ENCODE assay signal across 16 mouse cellular contexts in genomic region chr16:56122517-56122916, GRCm38 (mm10).
"Had no signal": no experiment of that assay in that cellular context is flagged by ENCODE, and none has a peak within 500 bp of the region (broad histone marks: within the 10 kb centered on the region; RNA-seq: fewer than 3 reads in every experiment).

No protein-coding gene starts in this region.

- H3K9ac ChIP-seq: neural tube, embryonic 13.5 days; neural tube, embryonic 15.5 days; stomach, embryonic 15.5 days had no signal

- H3K27me3 ChIP-seq: neural tube, embryonic 13.5 days; neural tube, embryonic 15.5 days; stomach, embryonic 15.5 days had no signal

- H3K9me3 ChIP-seq: neural tube, embryonic 13.5 days; neural tube, embryonic 15.5 days; stomach, embryonic 15.5 days had no signal

- DNase-seq: retina, postnatal 1 day; right cerebral cortex, adult 18-20 months; right cerebral cortex, postnatal 14 days; right cerebral cortex, postnatal 25 days; right cerebral cortex, postnatal 4 days; spleen, adult 18-20 months; thymus, adult 18-20 months; thymus, adult 2 months; thymus, postnatal 14 days; thymus, postnatal 25 days; thymus, postnatal 36 days; thymus, postnatal 4 days had no signal

- H3K4me3 ChIP-seq: neural tube, embryonic 13.5 days; neural tube, embryonic 15.5 days; stomach, embryonic 15.5 days had no signal

- H3K4me1 ChIP-seq: neural tube, embryonic 13.5 days; neural tube, embryonic 15.5 days; stomach, embryonic 15.5 days had no signal

- H3K4me2 ChIP-seq: neural tube, embryonic 13.5 days; neural tube, embryonic 15.5 days; stomach, embryonic 15.5 days had no signal

- H3K27ac ChIP-seq: neural tube, embryonic 13.5 days; neural tube, embryonic 15.5 days; stomach, embryonic 15.5 days; stomach, postnatal 0 days had no signal
